In genomic region chr9:99620196-99620595, GRCm38 (mm10) we compare ENCODE assay signal across 27 mouse cellular contexts. TPM values are rescaled to one million over a fixed set of nuclear protein-coding genes. Genes with fewer than 3 reads are reported as not detected.
DNase-seq lines count a peak whose midpoint lies in the region; ATAC-seq and TF ChIP-seq lines count a peak whose summit lies in the region.
"Had no signal": no experiment of that assay in that cellular context is flagged by ENCODE, and none has a peak within 500 bp of the region (broad histone marks: within the 10 kb centered on the region; RNA-seq: fewer than 3 reads in every experiment).

No protein-coding gene starts in this region.

- no peaks in the 10 kb centered on the region for H3K4me1 ChIP-seq in heart, embryonic 12.5 days (replicated peaks)
- H3K4me1 ChIP-seq in heart, embryonic 10.5 days, result no peaks in the 10 kb centered on the region
- H3K4me1 ChIP-seq in heart, adult 2 months (ENCODE audit: control insufficient read depth, insufficient read depth, low read length), result no peaks in the 10 kb centered on the region
- H3K4me1 ChIP-seq in testis, adult 2 months (ENCODE audit: control insufficient read depth, insufficient read depth, low read length), result no peaks in the 10 kb centered on the region; the same call in none of the 2 replicates

- TF ChIP-seq CTCF in heart, adult 2 months (IDR thresholded peaks at IDR 0.05), result no peak
- no peak for TF ChIP-seq CTCF in left cerebral cortex, adult 2 months (IDR thresholded peaks at IDR 0.05)
- no peak for TF ChIP-seq CTCF in testis, adult 2 months (IDR thresholded peaks at IDR 0.05; ENCODE audit: control insufficient read depth, insufficient read depth, insufficient replicate concordance, low read depth, low read length)

- H3K9ac ChIP-seq in heart, embryonic 12.5 days, result no peak overlapping the region
- H3K9ac ChIP-seq in heart, adult 2 months (ENCODE audit: low read depth, low read length), result no peak overlapping the region

- H3K27ac ChIP-seq in heart, embryonic 12.5 days (ENCODE audit: poor library complexity, severe bottlenecking), result no peak overlapping the region
- H3K27ac ChIP-seq in heart, embryonic 10.5 days, result no peak overlapping the region
- H3K27ac ChIP-seq in heart, adult 2 months, result no peak overlapping the region
- peak overlapping the region; percentile 9; the same call in 1 of the 2 replicates for H3K27ac ChIP-seq in left cerebral cortex, adult 2 months
- H3K27ac ChIP-seq in testis, adult 2 months (ENCODE audit: control insufficient read depth, insufficient read depth, low read depth, low read length), result no peak overlapping the region

- intact Hi-C loops in heart, adult 2 months (cut with DNase I), result no loop called here
- intact Hi-C loops in left cerebral cortex, adult 2 months (cut with DNase I), result no loop called here

- no peaks in the 10 kb centered on the region for H3K79me2 ChIP-seq in heart, adult 2 months (replicated peaks; ENCODE audit: control insufficient read depth, insufficient read depth, low read length)

- WGBS in heart, embryonic 12.5 days, result 77% methylated on average over 11 of the region's 11 CpGs
- 84% methylated on average over 11 of the region's 11 CpGs for WGBS in heart, embryonic 10.5 days
- 75% methylated on average over 11 of the region's 11 CpGs for WGBS in heart, adult 2 months

- H3K27me3 ChIP-seq in heart, embryonic 12.5 days (replicated peaks), result no peaks in the 10 kb centered on the region
- no peaks in the 10 kb centered on the region for H3K27me3 ChIP-seq in heart, embryonic 10.5 days (ENCODE audit: insufficient read depth, poor library complexity, severe bottlenecking)
- H3K27me3 ChIP-seq in heart, adult 2 months (ENCODE audit: control insufficient read depth, insufficient read depth, low read length), result no peaks in the 10 kb centered on the region
- H3K27me3 ChIP-seq in testis, adult 2 months (ENCODE audit: control insufficient read depth, insufficient read depth, low read length), result no peaks in the 10 kb centered on the region
- H3K27me3 ChIP-seq: CH12.LX, Patski had no signal

- peak; percentile 76 for DNase-seq in heart, adult 11 months
- DNase-seq in heart, embryonic 10.5 days (ENCODE audit: low spot score), result peak; percentile 69
- DNase-seq in heart, adult 2 months, result no peak
- no peak for DNase-seq in left cerebral cortex, adult 2 months (ENCODE audit: extremely low spot score in 1 of 2, low spot score in 2 of 2)
- DNase-seq in left cerebral cortex, adult 9 months (ENCODE audit: low spot score in 2 of 2), result no peak
- DNase-seq in testis, postnatal 10 days (ENCODE audit: low spot score), result no peak
- DNase-seq: adrenal gland, adult 2 months; adrenal gland, adult 8-10 months; adrenal gland, postnatal 10 days; adrenal gland, postnatal 14 days; adrenal gland, postnatal 25 days; adrenal gland, postnatal 36 days; B cell, adult 2 months; cerebellum, adult 11 months; cerebellum, adult 11-12 months had no signal

- no peak for TF ChIP-seq POLR2A in heart, adult 2 months (IDR thresholded peaks at IDR 0.05; ENCODE audit: insufficient read depth, low read depth, low read length)
- no peak for TF ChIP-seq POLR2A in testis, adult 2 months (IDR thresholded peaks at IDR 0.05; ENCODE audit: control insufficient read depth, low read depth, low read length)

- no peak for ATAC-seq in heart, embryonic 12.5 days (ENCODE audit: insufficient number of reproducible peaks, low FRiP score)
- ATAC-seq: activated CD4-positive, CD25-positive, alpha-beta regulatory T cell, adult 4 months; CD4-positive, CD25-positive, alpha-beta regulatory T cell, adult 4 months; Patski had no signal

- H3K36me3 ChIP-seq in heart, embryonic 12.5 days, result no peaks in the 10 kb centered on the region
- H3K36me3 ChIP-seq in heart, embryonic 10.5 days, result no peaks in the 10 kb centered on the region
- no peaks in the 10 kb centered on the region for H3K36me3 ChIP-seq in heart, adult 2 months (ENCODE audit: control insufficient read depth, insufficient read depth, low read length)
- no peaks in the 10 kb centered on the region for H3K36me3 ChIP-seq in testis, adult 2 months (ENCODE audit: control insufficient read depth, insufficient read depth, low read length)
- H3K36me3 ChIP-seq: G1E had no signal

- no peak for TF ChIP-seq EP300 in heart, adult 2 months (IDR thresholded peaks at IDR 0.05; ENCODE audit: insufficient read depth, low read depth, low read length)

- no peak overlapping the region for H3K4me2 ChIP-seq in heart, embryonic 12.5 days

- no peak overlapping the region for H3K4me3 ChIP-seq in heart, embryonic 12.5 days
- no peak overlapping the region for H3K4me3 ChIP-seq in heart, embryonic 10.5 days
- H3K4me3 ChIP-seq in heart, adult 2 months, result no peak overlapping the region
- no peak overlapping the region for H3K4me3 ChIP-seq in left cerebral cortex, adult 2 months
- H3K4me3 ChIP-seq in testis, adult 2 months (ENCODE audit: control insufficient read depth, low read depth, low read length), result peak overlapping the region; percentile 5; the same call in 1 of the 2 replicates

- H3K9me3 ChIP-seq in heart, embryonic 12.5 days (replicated peaks), result no peaks in the 10 kb centered on the region
- H3K9me3 ChIP-seq in heart, embryonic 10.5 days, result no peaks in the 10 kb centered on the region
- H3K9me3 ChIP-seq: G1E had no signal

RNA-seq across cellular contexts. Expression of gene A4gnt, which starts 7.9 kb away (rescaled TPM):
- not detected in 2 replicates for polyA plus RNA-seq in heart, embryonic 12.5 days (2016; fragmentation: Nextera tagmentation; extraction: Ambion mirVana)
- polyA plus RNA-seq in heart, embryonic 10.5 days (2016; fragmentation: Nextera tagmentation; extraction: Ambion mirVana), result not detected in 2 replicates
- total RNA-seq in heart, adult 2 months (2021), result not detected
- polyA plus RNA-seq in heart, adult 2 months (2012; rRNA removed), result not detected in 2 replicates
- total RNA-seq in left cerebral cortex, adult 2 months (2021), result under 1 TPM in 1 of 2 experiments, not detected in 1; 0.21 TPM
- polyA plus RNA-seq in testis, adult 2 months (2012; rRNA removed), result not detected in 2 replicates
- total RNA-seq: adrenal gland, adult 18-20 months; adrenal gland, adult 2 months; adrenal gland, adult 8-10 months; adrenal gland, postnatal 10 days; adrenal gland, postnatal 14 days; adrenal gland, postnatal 25 days; adrenal gland, postnatal 36 days; CH12.LX; ES-E14 had no signal
- polyA plus RNA-seq: activated CD4-positive, CD25-positive, alpha-beta regulatory T cell, adult 4 months; adrenal gland, adult 2 months; brain, embryonic 14.5 days; C2C12; CD4-positive, CD25-positive, alpha-beta regulatory T cell, adult 4 months; G1E; Patski had no signal

RNA-seq across cellular contexts. Expression of gene Dzip1l, which starts 9.1 kb away (rescaled TPM):
- 20.5 and 23.4 TPM in 2 replicates for polyA plus RNA-seq in heart, embryonic 12.5 days (2016; fragmentation: Nextera tagmentation; extraction: Ambion mirVana)
- polyA plus RNA-seq in heart, embryonic 10.5 days (2016; fragmentation: Nextera tagmentation; extraction: Ambion mirVana), result 24.0 and 26.5 TPM in 2 replicates
- 1 to 10 TPM; 4.2 to 4.6 TPM for total RNA-seq in heart, adult 2 months (2021)
- 2.0 and 3.2 TPM in 2 replicates for polyA plus RNA-seq in heart, adult 2 months (2012; rRNA removed)
- 10 to 100 TPM; 32.4 to 33.8 TPM for total RNA-seq in left cerebral cortex, adult 2 months (2021)
- polyA plus RNA-seq in testis, adult 2 months (2012; rRNA removed), result 0.54 and 0.69 TPM in 2 replicates
- total RNA-seq: CH12.LX, MEL had no signal
- polyA plus RNA-seq: CD4-positive, CD25-positive, alpha-beta regulatory T cell, adult 4 months; G1E had no signal

RNA-seq across cellular contexts. Expression of gene Dbr1, which starts 44.6 kb away (rescaled TPM):
- polyA plus RNA-seq in heart, embryonic 12.5 days (2016; fragmentation: Nextera tagmentation; extraction: Ambion mirVana), result 18.4 and 20.4 TPM in 2 replicates
- polyA plus RNA-seq in heart, embryonic 10.5 days (2016; fragmentation: Nextera tagmentation; extraction: Ambion mirVana), result 23.2 and 32.9 TPM in 2 replicates
- total RNA-seq in heart, adult 2 months (2021), result 1 to 10 TPM; 4.5 to 5.8 TPM
- polyA plus RNA-seq in heart, adult 2 months (2012; rRNA removed), result 2.5 and 4.6 TPM in 2 replicates
- total RNA-seq in left cerebral cortex, adult 2 months (2021), result 10 to 100 TPM; 14.2 to 15.9 TPM
- polyA plus RNA-seq in testis, adult 2 months (2012; rRNA removed), result 3.0 and 3.6 TPM in 2 replicates

RNA-seq across cellular contexts. Expression of gene Armc8, which starts 51.5 kb away (rescaled TPM):
- polyA plus RNA-seq in heart, embryonic 12.5 days (2016; fragmentation: Nextera tagmentation; extraction: Ambion mirVana), result 21.5 and 23.3 TPM in 2 replicates
- polyA plus RNA-seq in heart, embryonic 10.5 days (2016; fragmentation: Nextera tagmentation; extraction: Ambion mirVana), result 22.7 and 26.3 TPM in 2 replicates
- total RNA-seq in heart, adult 2 months (2021), result 10 to 100 TPM; 17.7 to 18.3 TPM
- 9.8 and 18.0 TPM in 2 replicates for polyA plus RNA-seq in heart, adult 2 months (2012; rRNA removed)
- 10 to 100 TPM; 52.5 to 54.9 TPM for total RNA-seq in left cerebral cortex, adult 2 months (2021)
- polyA plus RNA-seq in testis, adult 2 months (2012; rRNA removed), result 9.7 and 11.9 TPM in 2 replicates

Comparison
In these comparisons a context has a peak if more than half of its experiments do, and no peak if none do; other contexts are left out.
1. DNase-seq: peak in heart, adult 11 months (single experiment) and heart, embryonic 10.5 days (single experiment); none in heart, adult 2 months (0 of 2), left cerebral cortex, adult 2 months (0 of 2), left cerebral cortex, adult 9 months (0 of 2) and testis, postnatal 10 days (single experiment).